Comparison of ENCODE assay signal across 23 mouse cellular contexts in genomic region chr1:91678789-91679188, GRCm38 (mm10).
DNase-seq lines count a peak whose midpoint lies in the region; ATAC-seq and TF ChIP-seq lines count a peak whose summit lies in the region.
"Had no signal": no experiment of that assay in that cellular context is flagged by ENCODE, and none has a peak within 500 bp of the region (broad histone marks: within the 10 kb centered on the region; RNA-seq: fewer than 3 reads in every experiment).

No protein-coding gene starts in this region.

- TF ChIP-seq CTCF in lung, embryonic 14.5 days (IDR thresholded peaks at IDR 0.05; ENCODE audit: low read depth): no peak
- no peak for TF ChIP-seq CTCF in left cerebral cortex, adult 2 months (IDR thresholded peaks at IDR 0.05)

- H3K4me1 ChIP-seq in lung, embryonic 14.5 days (ENCODE audit: insufficient read depth): no peaks in the 10 kb centered on the region
- peaks cover 7% of the 10 kb centered on the region; the same call in 1 of the 2 replicates for H3K4me1 ChIP-seq in embryonic facial prominence, embryonic 14.5 days (ENCODE audit: control insufficient read depth, insufficient read depth, low read length)
- H3K4me1 ChIP-seq in intestine, embryonic 16.5 days (ENCODE audit: control insufficient read depth, insufficient read depth, low read length): no peaks in the 10 kb centered on the region
- H3K4me1 ChIP-seq in kidney, embryonic 16.5 days (ENCODE audit: insufficient read depth, low read length): no peaks in the 10 kb centered on the region
- H3K4me1 ChIP-seq: forebrain, embryonic 10.5 days; forebrain, embryonic 13.5 days; hindbrain, embryonic 12.5 days; hindbrain, embryonic 15.5 days had no signal

- no peaks in the 10 kb centered on the region for H3K9me3 ChIP-seq in lung, embryonic 14.5 days (ENCODE audit: low read depth, low read length)
- 0 out of 2 replicates have a peak, but pooled peaks cover 3% of the 10 kb centered on the region for H3K9me3 ChIP-seq in embryonic facial prominence, embryonic 14.5 days (ENCODE audit: control insufficient read depth, low read length)
- H3K9me3 ChIP-seq in intestine, embryonic 16.5 days (ENCODE audit: control insufficient read depth, low read length): no peaks in the 10 kb centered on the region
- no peaks in the 10 kb centered on the region for H3K9me3 ChIP-seq in kidney, embryonic 16.5 days (ENCODE audit: low read length)
- H3K9me3 ChIP-seq: forebrain, embryonic 13.5 days; hindbrain, embryonic 12.5 days; hindbrain, embryonic 15.5 days had no signal

- ATAC-seq in lung, embryonic 14.5 days (ENCODE audit: insufficient read depth): no peak; the same call in 1 of the 2 replicates
- no peak for ATAC-seq in embryonic facial prominence, embryonic 14.5 days (ENCODE audit: low read depth)
- peak; percentile 72 for ATAC-seq in intestine, embryonic 16.5 days
- ATAC-seq in kidney, embryonic 16.5 days (ENCODE audit: low FRiP score, low TSS enrichment): no peak
- ATAC-seq: forebrain, embryonic 13.5 days; forebrain, embryonic 16.5 days had no signal

- H3K9ac ChIP-seq in lung, embryonic 14.5 days: no peak overlapping the region
- no peak overlapping the region for H3K9ac ChIP-seq in embryonic facial prominence, embryonic 14.5 days (ENCODE audit: low read depth, low read length)
- H3K9ac ChIP-seq in intestine, embryonic 16.5 days (ENCODE audit: low read depth, low read length): no peak overlapping the region
- no peak overlapping the region for H3K9ac ChIP-seq in kidney, embryonic 16.5 days (replicated peaks; ENCODE audit: low read length)
- H3K9ac ChIP-seq: forebrain, embryonic 13.5 days; hindbrain, embryonic 12.5 days; hindbrain, embryonic 15.5 days had no signal

- H3K27me3 ChIP-seq in lung, embryonic 14.5 days (ENCODE audit: insufficient read depth, low read length): no peaks in the 10 kb centered on the region
- no peaks in the 10 kb centered on the region for H3K27me3 ChIP-seq in embryonic facial prominence, embryonic 14.5 days (replicated peaks; ENCODE audit: control insufficient read depth, insufficient read depth, low read length)
- H3K27me3 ChIP-seq in intestine, embryonic 16.5 days (replicated peaks; ENCODE audit: control insufficient read depth, insufficient read depth, low read length): no peaks in the 10 kb centered on the region
- H3K27me3 ChIP-seq in kidney, embryonic 16.5 days (ENCODE audit: insufficient read depth, low read length): no peaks in the 10 kb centered on the region
- H3K27me3 ChIP-seq: forebrain, embryonic 13.5 days; hindbrain, embryonic 12.5 days; hindbrain, embryonic 15.5 days had no signal

- H3K4me2 ChIP-seq in lung, embryonic 14.5 days: no peak overlapping the region
- no peak overlapping the region for H3K4me2 ChIP-seq in embryonic facial prominence, embryonic 14.5 days (ENCODE audit: low read depth, low read length)
- no peak overlapping the region for H3K4me2 ChIP-seq in intestine, embryonic 16.5 days (ENCODE audit: low read depth, low read length)
- no peak overlapping the region for H3K4me2 ChIP-seq in kidney, embryonic 16.5 days (replicated peaks; ENCODE audit: low read depth, low read length)
- H3K4me2 ChIP-seq: forebrain, embryonic 13.5 days; heart, embryonic 11.5 days; hindbrain, embryonic 12.5 days; hindbrain, embryonic 15.5 days had no signal

- H3K4me3 ChIP-seq in lung, embryonic 14.5 days (ENCODE audit: low read depth, low read length): no peak overlapping the region
- H3K4me3 ChIP-seq in embryonic facial prominence, embryonic 14.5 days (ENCODE audit: low read depth, low read length): no peak overlapping the region
- H3K4me3 ChIP-seq in intestine, embryonic 16.5 days (ENCODE audit: low read length): no peak overlapping the region
- no peak overlapping the region for H3K4me3 ChIP-seq in kidney, embryonic 16.5 days (ENCODE audit: low read length)
- H3K4me3 ChIP-seq in left cerebral cortex, adult 2 months: no peak overlapping the region
- H3K4me3 ChIP-seq: forebrain, embryonic 10.5 days; forebrain, embryonic 13.5 days; hindbrain, embryonic 12.5 days; hindbrain, embryonic 15.5 days had no signal

- intact Hi-C loops in left cerebral cortex, adult 2 months (cut with DNase I): no loop called here

- peak; percentile 8 for DNase-seq in lung, embryonic 14.5 days
- DNase-seq in lung, postnatal 10 days: no peak
- peak; percentile 37 for DNase-seq in thymus, postnatal 14 days
- no peak for DNase-seq in thymus, postnatal 10 days (ENCODE audit: low spot score in 2 of 2)
- DNase-seq in embryonic facial prominence, embryonic 14.5 days (ENCODE audit: low spot score): no peak
- DNase-seq in left cerebral cortex, adult 2 months (ENCODE audit: extremely low spot score in 1 of 2, low spot score in 2 of 2): no peak
- DNase-seq: adrenal gland, adult 2 months; adrenal gland, postnatal 14 days; B cell, adult 2 months; cerebellum, adult 11 months; cerebellum, adult 2 months; cerebellum, adult 9-11 months; cerebellum, postnatal 25 days; gastrocnemius, postnatal 10 days; heart, adult 11 months had no signal

- H3K36me3 ChIP-seq in lung, embryonic 14.5 days (ENCODE audit: insufficient read depth): no peaks in the 10 kb centered on the region
- no peaks in the 10 kb centered on the region for H3K36me3 ChIP-seq in embryonic facial prominence, embryonic 14.5 days (ENCODE audit: control insufficient read depth, insufficient read depth, low read length)
- H3K36me3 ChIP-seq in intestine, embryonic 16.5 days (ENCODE audit: control insufficient read depth, insufficient read depth, low read length): no peaks in the 10 kb centered on the region
- H3K36me3 ChIP-seq in kidney, embryonic 16.5 days (ENCODE audit: insufficient read depth, low read length): no peaks in the 10 kb centered on the region
- H3K36me3 ChIP-seq: forebrain, embryonic 10.5 days; hindbrain, embryonic 12.5 days; hindbrain, embryonic 15.5 days had no signal

- 37% methylated on average over 4 of the region's 4 CpGs for WGBS in lung, embryonic 14.5 days
- 43% methylated on average over 4 of the region's 4 CpGs for WGBS in embryonic facial prominence, embryonic 14.5 days
- WGBS in intestine, embryonic 16.5 days: 43% methylated on average over 4 of the region's 4 CpGs
- 58% methylated on average over 4 of the region's 4 CpGs for WGBS in kidney, embryonic 16.5 days

- H3K27ac ChIP-seq in lung, embryonic 14.5 days (ENCODE audit: low read depth): no peak overlapping the region
- peak overlapping the region; percentile 24 for H3K27ac ChIP-seq in embryonic facial prominence, embryonic 14.5 days (replicated peaks; ENCODE audit: low read depth, low read length)
- no peak overlapping the region for H3K27ac ChIP-seq in intestine, embryonic 16.5 days (ENCODE audit: low read length)
- no peak overlapping the region for H3K27ac ChIP-seq in kidney, embryonic 16.5 days (ENCODE audit: low read length)
- H3K27ac ChIP-seq in left cerebral cortex, adult 2 months: no peak overlapping the region
- H3K27ac ChIP-seq: forebrain, embryonic 10.5 days; forebrain, embryonic 13.5 days; hindbrain, embryonic 12.5 days; hindbrain, embryonic 15.5 days had no signal

Comparison
In these comparisons a context has a peak if more than half of its experiments do, and no peak if none do; other contexts are left out.
1. DNase-seq: peak in lung, embryonic 14.5 days (single experiment) and thymus, postnatal 14 days (single experiment); none in lung, postnatal 10 days (single experiment), thymus, postnatal 10 days (0 of 2), embryonic facial prominence, embryonic 14.5 days (single experiment) and left cerebral cortex, adult 2 months (0 of 2).